Mouse (Mus musculus) heart, embryonic 16.5 days (tissue): ENCODE results near the gene Zfp346. TPM values are rescaled to one million over a fixed set of nuclear protein-coding genes. Genes with fewer than 3 reads are reported as not detected.

Experiments used
- ATAC-seq: fragments of 200-750 bp; cut with Nextera tagmentation; replicated peaks from 2 replicates; pipeline ENCODE4 v1.8.0; 2017; ENCODE audit warnings: moderate number of reproducible peaks; ENCODE audit not compliant: insufficient read depth, low FRiP score; ENCODE audit errors: extremely low read depth
- H3K27ac ChIP-seq: fragments of 300-500 bp; sonication (generic); 2 replicates; pipeline ENCODE4 v1.5.1; 2014; ENCODE audit warnings: mild to moderate bottlenecking, low read length, control low read depth, moderate library complexity
- H3K27me3 ChIP-seq: fragments of 300-500 bp; sonication (generic); 2 replicates; pipeline ENCODE4 v1.6.1; 2014; ENCODE audit warnings: low read length, mixed read lengths; ENCODE audit not compliant: control insufficient read depth, insufficient read depth
- H3K36me3 ChIP-seq: fragments of 300-500 bp; sonication (generic); 2 replicates; pipeline ENCODE4 v1.6.1; 2014; ENCODE audit not compliant: control insufficient read depth, insufficient read depth
- H3K4me1 ChIP-seq: fragments of 300-500 bp; sonication (generic); 2 replicates; pipeline ENCODE4 v1.6.1; 2014; ENCODE audit warnings: low read length, mixed read lengths; ENCODE audit not compliant: control insufficient read depth, insufficient read depth
- H3K4me2 ChIP-seq: fragments of 300-500 bp; sonication (generic); 2 replicates; pipeline ENCODE4 v1.6.1; 2014; ENCODE audit warnings: low read depth, mild to moderate bottlenecking, control low read depth, low read length
- H3K4me3 ChIP-seq: fragments of 300-500 bp; sonication (generic); 2 replicates; pipeline ENCODE4 v1.5.1; 2014; ENCODE audit warnings: mild to moderate bottlenecking, control low read depth, low read length
- H3K9ac ChIP-seq: fragments of 300-500 bp; sonication (generic); 2 replicates; pipeline ENCODE4 v1.6.1; 2014; ENCODE audit warnings: low read length, control low read depth
- H3K9me3 ChIP-seq: fragments of 300-500 bp; sonication (generic); replicated peaks from 2 replicates; pipeline ENCODE4 v1.6.1; 2016; ENCODE audit warnings: low read length; ENCODE audit not compliant: control insufficient read depth
- WGBS: fragments of 180-500 bp; shearing (Covaris S2); extraction: QIAGEN DNeasy Blood & Tissue Kit; methylation state at CpG from one replicate; pipeline ENCODE4 v1.1.7; 2014; 5-methylcytosine and 5-hydroxymethylcytosine counted together
- polyA plus RNA-seq: library from polyadenylated mRNA; unstranded; fragments of >200 nt; fragmentation: Nextera tagmentation; extraction: Ambion mirVana; gene quantifications from 2 replicates; pipeline ENCODE4 v1.2.1, GENCODE M21; 2015

Zfp346 gene
- polyA plus RNA-seq, 1 experiment from 2014 or later, result 19.1 TPM

- H3K9ac ChIP-seq, result no peak overlapping the region
- no peak overlapping the region for H3K4me2 ChIP-seq
- H3K27ac ChIP-seq, result no peak overlapping the region
- 84% methylated on average over 32 of the region's 32 CpGs for WGBS
- H3K4me1 ChIP-seq, result peaks cover 7% of the 10 kb centered on the region
- ATAC-seq, result no peak
- H3K36me3 ChIP-seq, result no peaks in the 10 kb centered on the region
- no peaks in the 10 kb centered on the region for H3K27me3 ChIP-seq
- no peak overlapping the region for H3K4me3 ChIP-seq
- H3K9me3 ChIP-seq, result no peaks in the 10 kb centered on the region
Measured at GRCm38 (mm10) chr13:55166806-55167725, 62.0 kb downstream of the Zfp346 start.

GRCm38 (mm10) chr13:55167798-55168197, 62.7 kb downstream of the Zfp346 start:
- 84% methylated on average over 11 of the region's 11 CpGs for WGBS
- H3K27ac ChIP-seq, result no peak overlapping the region
- H3K4me1 ChIP-seq, result peaks cover 11% of the 10 kb centered on the region
- no peaks in the 10 kb centered on the region for H3K36me3 ChIP-seq
- no peak for ATAC-seq
- 0 out of 2 replicates have a peak, but pooled peaks cover 2% of the 10 kb centered on the region for H3K27me3 ChIP-seq
- no peaks in the 10 kb centered on the region for H3K9me3 ChIP-seq
- no peak overlapping the region for H3K4me3 ChIP-seq
- H3K9ac ChIP-seq, result no peak overlapping the region
- H3K4me2 ChIP-seq, result no peak overlapping the region

- Histone ChIP-seq H3K9ac (no peak overlapping the region), H3K9me3 (no peaks in the 10 kb centered on the region), H3K4me3 (no peak overlapping the region), H3K4me2 (no peak overlapping the region), H3K27ac (no peak overlapping the region), H3K4me1 (peaks cover 11% of the 10 kb centered on the region), H3K27me3 (0 out of 2 replicates have a peak, but pooled peaks cover 2% of the 10 kb centered on the region), H3K36me3 (no peaks in the 10 kb centered on the region)
- 88% methylated on average over 5 of the region's 5 CpGs for WGBS
- no peak for ATAC-seq
Measured at GRCm38 (mm10) chr13:55168255-55168654, 63.1 kb downstream of the Zfp346 start.

- WGBS, result 69% methylated on average over 13 of the region's 13 CpGs
Measured at GRCm38 (mm10) chr13:55168958-55169369, 63.9 kb downstream of the Zfp346 start.

GRCm38 (mm10) chr13:55171517-55172335, 66.6 kb downstream of the Zfp346 start:
- H3K4me1 ChIP-seq, result peaks cover 11% of the 10 kb centered on the region
- H3K27me3 ChIP-seq, result 0 out of 2 replicates have a peak, but pooled peaks cover 2% of the 10 kb centered on the region
- no peaks in the 10 kb centered on the region for H3K9me3 ChIP-seq
- no peaks in the 10 kb centered on the region for H3K36me3 ChIP-seq
- peak; percentile 64 for ATAC-seq
- peak overlapping the region; percentile 61 for H3K4me2 ChIP-seq
- H3K4me3 ChIP-seq, result peak overlapping the region; percentile 32
- 14% methylated on average over 26 of the region's 26 CpGs for WGBS
- peak overlapping the region; percentile 51 for H3K9ac ChIP-seq
- H3K27ac ChIP-seq, result peak overlapping the region; percentile 78

More at GRCm38 (mm10) chr13:55168958-55169369, 63.9 kb downstream of the Zfp346 start:
- Histone ChIP-seq H3K9ac (no peak overlapping the region), H3K4me1 (peaks cover 11% of the 10 kb centered on the region), H3K9me3 (no peaks in the 10 kb centered on the region), H3K27ac (peak overlapping the region; percentile 18; the same call in 1 of the 2 replicates), H3K4me2 (no peak overlapping the region), H3K27me3 (0 out of 2 replicates have a peak, but pooled peaks cover 2% of the 10 kb centered on the region), H3K4me3 (no peak overlapping the region), H3K36me3 (no peaks in the 10 kb centered on the region)
- peak; percentile 11; the same call in 1 of the 2 replicates for ATAC-seq

- H3K27me3 ChIP-seq, result 0 out of 2 replicates have a peak, but pooled peaks cover 2% of the 10 kb centered on the region
- H3K4me1 ChIP-seq, result peaks cover 11% of the 10 kb centered on the region
- WGBS, result 41% methylated on average over 7 of the region's 7 CpGs
- no peaks in the 10 kb centered on the region for H3K36me3 ChIP-seq
- ATAC-seq, result no peak
- H3K27ac ChIP-seq, result no peak overlapping the region
- H3K9ac ChIP-seq, result peak overlapping the region; percentile 51; the same call in 1 of the 2 replicates
- H3K4me2 ChIP-seq, result peak overlapping the region; percentile 61
- peak overlapping the region; percentile 32; the same call in 1 of the 2 replicates for H3K4me3 ChIP-seq
- no peaks in the 10 kb centered on the region for H3K9me3 ChIP-seq
Measured at GRCm38 (mm10) chr13:55172336-55172770, 67.2 kb downstream of the Zfp346 start.

- Histone ChIP-seq H3K4me1 (peaks cover 11% of the 10 kb centered on the region), H3K4me3 (no peak overlapping the region), H3K9ac (no peak overlapping the region), H3K9me3 (no peaks in the 10 kb centered on the region), H3K27me3 (0 out of 2 replicates have a peak, but pooled peaks cover 2% of the 10 kb centered on the region), H3K27ac (no peak overlapping the region), H3K36me3 (no peaks in the 10 kb centered on the region), H3K4me2 (no peak overlapping the region)
- ATAC-seq, result no peak
- WGBS, result 78% methylated on average over 11 of the region's 11 CpGs
Measured at GRCm38 (mm10) chr13:55174347-55174746, 69.2 kb downstream of the Zfp346 start.

GRCm38 (mm10) chr13:55176265-55176664, 71.2 kb downstream of the Zfp346 start:
- Histone ChIP-seq H3K9ac (no peak overlapping the region), H3K4me1 (peaks cover 11% of the 10 kb centered on the region), H3K9me3 (no peaks in the 10 kb centered on the region; the same call in 1 of the 2 replicates), H3K27me3 (0 out of 2 replicates have a peak, but pooled peaks cover 2% of the 10 kb centered on the region), H3K4me3 (no peak overlapping the region), H3K27ac (no peak overlapping the region), H3K4me2 (no peak overlapping the region), H3K36me3 (no peaks in the 10 kb centered on the region)
- no peak for ATAC-seq
- 74% methylated on average over 6 of the region's 6 CpGs for WGBS
